Mouse (Mus musculus): ENCODE results near the gene Tob1. TPM values are rescaled to one million over a fixed set of nuclear protein-coding genes. Genes with fewer than 3 reads are reported as not detected.

Tob1 gene
- total and polyA plus RNA-seq, 3 experiments: 2.4 to 7.5 TPM; not detected in 1

DNA sequence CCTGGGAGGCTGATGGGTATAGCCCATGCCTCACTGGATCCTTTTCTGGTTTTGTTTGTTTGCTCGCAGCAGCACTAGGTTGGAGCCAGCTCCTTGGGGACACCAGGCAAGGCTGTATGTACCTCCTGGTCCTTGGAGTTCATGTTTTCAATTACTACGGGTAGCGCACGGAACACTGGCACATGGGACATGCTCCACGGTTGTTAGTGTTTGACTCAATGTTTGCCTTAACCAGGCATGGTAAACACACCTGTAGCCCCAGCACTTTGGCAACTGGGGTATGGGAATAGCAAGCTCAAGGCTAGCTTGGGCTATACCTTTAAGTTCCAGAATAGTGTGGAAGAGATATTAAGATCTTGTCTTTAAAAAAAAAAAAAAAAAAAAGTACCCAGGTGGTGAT is 20.6 kb upstream of the Tob1 start:
- Histone ChIP-seq H3K4me1 (ENCODE audit: control insufficient read depth in 1 of 2, insufficient read depth in 2 of 2, low read length in 2 of 2) (peaks cover 3 to 21% of the 10 kb centered on the region in 2 experiments), H3K36me3 (ENCODE audit: control insufficient read depth in 1 of 2, insufficient read depth in 2 of 2, low read length in 2 of 2) (peaks cover 0 to 17% of the 10 kb centered on the region in 2 experiments; a peak in 2 of 4 replicates), H3K79me2 (ENCODE audit: control insufficient read depth, insufficient read depth, low read length, poor library complexity) (no peaks in the 10 kb centered on the region), H3K9ac (ENCODE audit: control insufficient read depth, low read depth, low read length, poor library complexity, severe bottlenecking) (no peak overlapping the region), H3K27me3 (ENCODE audit: control insufficient read depth in 1 of 2, insufficient read depth in 2 of 2, low read length in 2 of 2) (no peaks in the 10 kb centered on the region), H3K27ac (ENCODE audit: control insufficient read depth, low read depth, low read length) (no peak overlapping the region), H3K4me3 (ENCODE audit: control insufficient read depth in 1 of 2, insufficient read depth in 1 of 2, low read depth in 2 of 2, low read length in 2 of 2) (no peak overlapping the region), H3K9me3 (replicated peaks; ENCODE audit: insufficient read depth, low read length) (no peaks in the 10 kb centered on the region)
- DNase-seq (ENCODE audit: low read depth, low spot score): no peak
- TF ChIP-seq ZNF384 (IDR thresholded peaks at IDR 0.05; ENCODE audit: low read depth, low read length) (peak; percentile 26; the same call in 1 of the 2 replicates), MAFK (IDR thresholded peaks at IDR 0.05; ENCODE audit: borderline replicate concordance, low read depth, low read length) (no peak)

DNA sequence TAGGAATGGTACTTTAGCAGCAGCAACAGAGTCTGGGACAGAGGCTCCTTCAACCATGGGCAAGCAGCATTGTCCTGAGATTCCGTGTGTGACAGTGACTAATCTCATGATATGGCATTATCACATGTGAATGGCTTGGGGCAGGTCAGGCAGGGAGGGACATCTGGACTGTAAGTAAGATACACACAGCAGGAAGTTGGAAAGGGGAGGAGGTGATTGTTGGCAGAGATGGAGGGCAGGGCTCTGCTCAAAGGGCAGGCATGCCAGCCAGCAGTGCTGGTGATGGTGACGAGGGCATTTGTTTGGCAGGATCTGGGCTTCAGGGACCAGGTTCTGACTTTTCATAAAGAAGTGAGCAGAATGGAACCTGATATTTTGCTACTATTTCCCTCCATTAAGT is 18.1 kb upstream of the Tob1 start:
- no peaks in the 10 kb centered on the region for H3K9me3 ChIP-seq (replicated peaks; ENCODE audit: insufficient read depth, low read length)
- peaks cover 0 to 13% of the 10 kb centered on the region in 2 experiments; a peak in 2 of 4 replicates for H3K36me3 ChIP-seq (ENCODE audit: control insufficient read depth in 1 of 2, insufficient read depth in 2 of 2, low read length in 2 of 2)
- TF ChIP-seq JUND (IDR thresholded peaks at IDR 0.05; ENCODE audit: low read depth, low read length): no peak
- TF ChIP-seq TCF12 (IDR thresholded peaks at IDR 0.05; ENCODE audit: low read depth, low read length): no peak
- no peak for TF ChIP-seq ETS1 (IDR thresholded peaks at IDR 0.05; ENCODE audit: low read depth, low read length)
- TF ChIP-seq CHD1 (IDR thresholded peaks at IDR 0.05; ENCODE audit: low read depth, low read length): no peak
- TF ChIP-seq USF2 (IDR thresholded peaks at IDR 0.05; ENCODE audit: borderline replicate concordance in 1 of 2, insufficient read depth in 1 of 2, low read depth in 1 of 2, low read length in 2 of 2): no peak
- TF ChIP-seq MEF2A (IDR thresholded peaks at IDR 0.05; ENCODE audit: extremely low read depth, insufficient replicate concordance, low read depth, low read length, poor library complexity, severe bottlenecking): no peak
- no peak for TF ChIP-seq NELFE (IDR thresholded peaks at IDR 0.05; ENCODE audit: low read depth, low read length)
- TF ChIP-seq ELF1 (IDR thresholded peaks at IDR 0.05; ENCODE audit: low read depth, low read length): no peak
- TF ChIP-seq EP300 (IDR thresholded peaks at IDR 0.05; ENCODE audit: low read depth in 1 of 2, low read length in 2 of 2): no peak
- TF ChIP-seq TBP (IDR thresholded peaks at IDR 0.05; ENCODE audit: low read depth, low read length): no peak
- TF ChIP-seq USF1 (IDR thresholded peaks at IDR 0.05; ENCODE audit: low read depth, low read length): no peak
- no peak for TF ChIP-seq POLR2A (IDR thresholded peaks at IDR 0.05; ENCODE audit: control insufficient read depth in 1 of 2, insufficient read depth in 1 of 2, low read depth in 1 of 2, low read length in 2 of 2, poor library complexity in 1 of 2)
- TF ChIP-seq NRF1 (IDR thresholded peaks at IDR 0.05; ENCODE audit: insufficient read depth, low read depth, low read length, poor library complexity, severe bottlenecking): no peak
- no peak for TF ChIP-seq RAD21 (IDR thresholded peaks at IDR 0.05; ENCODE audit: low read depth, low read length)
- no peak for TF ChIP-seq POLR2AphosphoS2 (IDR thresholded peaks at IDR 0.05; ENCODE audit: low read length)
- TF ChIP-seq MAX (IDR thresholded peaks at IDR 0.05; ENCODE audit: low read length): no peak
- H3K9ac ChIP-seq (ENCODE audit: control insufficient read depth, low read depth, low read length, poor library complexity, severe bottlenecking): no peak overlapping the region
- H3K27me3 ChIP-seq (ENCODE audit: control insufficient read depth in 1 of 2, insufficient read depth in 2 of 2, low read length in 2 of 2): peaks cover 0 to 2% of the 10 kb centered on the region in 2 experiments; a peak in 1 of 4 replicates
- H3K4me3 ChIP-seq (ENCODE audit: control insufficient read depth in 1 of 2, insufficient read depth in 1 of 2, low read depth in 2 of 2, low read length in 2 of 2): no peak overlapping the region
- H3K79me2 ChIP-seq (ENCODE audit: control insufficient read depth, insufficient read depth, low read length, poor library complexity): no peaks in the 10 kb centered on the region
- H3K4me1 ChIP-seq (ENCODE audit: control insufficient read depth in 1 of 2, insufficient read depth in 2 of 2, low read length in 2 of 2): peaks cover 3 to 17% of the 10 kb centered on the region in 2 experiments
- DNase-seq (ENCODE audit: low read depth, low spot score): no peak
- no peak overlapping the region for H3K27ac ChIP-seq (ENCODE audit: control insufficient read depth, low read depth, low read length)
